Mouse (Mus musculus) midbrain, embryonic 13.5 days (tissue): ENCODE measurements at regions not wholly inside any gene's neighbourhood (a gene's known extent, or its start where the extent isn't known, plus 50 kb on each side); places are given as distances from the start of the nearest gene placed in this dataset.

Experiments used
- ATAC-seq: fragments of 200-750 bp; cut with Nextera tagmentation; 2 replicates; pipeline ENCODE4 v1.8.0; 2017; ENCODE audit warnings: mild to moderate bottlenecking, moderate TSS enrichment, moderate library complexity
- H3K27ac ChIP-seq: fragments of 300-500 bp; sonication (generic); 2 replicates; pipeline ENCODE4 v1.5.1; 2015; ENCODE audit warnings: inconsistent platforms, mild to moderate bottlenecking, moderate library complexity
- H3K27me3 ChIP-seq: fragments of 300-500 bp; sonication (generic); 2 replicates; pipeline ENCODE4 v1.6.1; 2015; ENCODE audit warnings: mild to moderate bottlenecking, inconsistent platforms
- H3K36me3 ChIP-seq: fragments of 300-500 bp; sonication (generic); 2 replicates; pipeline ENCODE4 v1.6.1; 2015; ENCODE audit warnings: mild to moderate bottlenecking, inconsistent platforms
- H3K4me1 ChIP-seq: fragments of 300-500 bp; sonication (generic); replicated peaks from 2 replicates; pipeline ENCODE4 v1.6.1; 2015; ENCODE audit warnings: inconsistent platforms
- H3K4me2 ChIP-seq: fragments of 300-500 bp; sonication (generic); replicated peaks from 2 replicates; pipeline ENCODE4 v1.6.1; 2015; ENCODE audit warnings: moderate library complexity, mild to moderate bottlenecking, inconsistent platforms
- H3K4me3 ChIP-seq: fragments of 300-500 bp; sonication (generic); replicated peaks from 2 replicates; pipeline ENCODE4 v1.5.1; 2015; ENCODE audit warnings: mild to moderate bottlenecking, inconsistent platforms
- H3K9ac ChIP-seq: fragments of 300-500 bp; sonication (generic); replicated peaks from 2 replicates; pipeline ENCODE4 v1.6.1; 2015; ENCODE audit warnings: mild to moderate bottlenecking, inconsistent platforms
- H3K9me3 ChIP-seq: fragments of 300-500 bp; sonication (generic); 2 replicates; pipeline ENCODE4 v1.6.1; 2016; ENCODE audit warnings: mild to moderate bottlenecking, inconsistent platforms
- WGBS: fragments of 180-500 bp; shearing (Covaris S2); methylation state at CpG from one replicate; pipeline ENCODE4 v1.1.7; 2015; 5-methylcytosine and 5-hydroxymethylcytosine counted together

GRCm38 (mm10) chr1:35978766-35979165, 89.4 kb upstream of the Hs6st1 start:
- 94% methylated on average over 4 of the region's 4 CpGs for WGBS
- ATAC-seq, result no peak
- H3K9ac ChIP-seq, result no peak overlapping the region

GRCm38 (mm10) chr1:35981226-35981625, 87.0 kb upstream of the Hs6st1 start:
- 92% methylated on average over 4 of the region's 4 CpGs for WGBS
- Histone ChIP-seq H3K27ac (no peak overlapping the region), H3K4me2 (no peak overlapping the region), H3K27me3 (no peaks in the 10 kb centered on the region), H3K4me1 (no peaks in the 10 kb centered on the region), H3K9me3 (no peaks in the 10 kb centered on the region), H3K36me3 (no peaks in the 10 kb centered on the region), H3K4me3 (no peak overlapping the region), H3K9ac (no peak overlapping the region)
- no peak for ATAC-seq

More at GRCm38 (mm10) chr1:35978766-35979165, 89.4 kb upstream of the Hs6st1 start:
- H3K36me3 ChIP-seq, result no peaks in the 10 kb centered on the region
- no peaks in the 10 kb centered on the region for H3K9me3 ChIP-seq
- H3K4me1 ChIP-seq, result no peaks in the 10 kb centered on the region
- no peak overlapping the region for H3K27ac ChIP-seq
- H3K4me2 ChIP-seq, result no peak overlapping the region
- H3K4me3 ChIP-seq, result no peak overlapping the region
- H3K27me3 ChIP-seq, result no peaks in the 10 kb centered on the region

GRCm38 (mm10) chr1:35983361-35983760, 84.8 kb upstream of the Hs6st1 start:
- H3K4me1 ChIP-seq, result no peaks in the 10 kb centered on the region
- H3K4me3 ChIP-seq, result no peak overlapping the region
- H3K27ac ChIP-seq, result no peak overlapping the region
- no peak for ATAC-seq
- H3K27me3 ChIP-seq, result no peaks in the 10 kb centered on the region
- no peaks in the 10 kb centered on the region for H3K36me3 ChIP-seq
- H3K4me2 ChIP-seq, result no peak overlapping the region
- peaks cover 3% of the 10 kb centered on the region; the same call in 1 of the 2 replicates for H3K9me3 ChIP-seq
- H3K9ac ChIP-seq, result no peak overlapping the region
- WGBS, result 88% methylated on average over 3 of the region's 3 CpGs

- H3K4me1 ChIP-seq, result no peaks in the 10 kb centered on the region
- WGBS, result 94% methylated on average over 6 of the region's 6 CpGs
- no peak for ATAC-seq
- peaks cover 9% of the 10 kb centered on the region; the same call in 1 of the 2 replicates for H3K9me3 ChIP-seq
- H3K4me3 ChIP-seq, result no peak overlapping the region
- no peaks in the 10 kb centered on the region for H3K27me3 ChIP-seq
- no peak overlapping the region for H3K4me2 ChIP-seq
- no peak overlapping the region for H3K27ac ChIP-seq
- H3K9ac ChIP-seq, result no peak overlapping the region
- 0 out of 2 replicates have a peak, but pooled peaks cover 3% of the 10 kb centered on the region for H3K36me3 ChIP-seq
These were observed 82.9 kb upstream of the Hs6st1 start for GRCm38 (mm10) chr1:35985318-35985717.

GRCm38 (mm10) chr1:35986666-35987065, 81.5 kb upstream of the Hs6st1 start:
- WGBS, result 96% methylated on average over 8 of the region's 8 CpGs
- peaks cover 14% of the 10 kb centered on the region; the same call in 1 of the 2 replicates for H3K9me3 ChIP-seq
- H3K4me1 ChIP-seq, result no peaks in the 10 kb centered on the region
- H3K4me3 ChIP-seq, result no peak overlapping the region
- ATAC-seq, result no peak
- no peaks in the 10 kb centered on the region for H3K27me3 ChIP-seq
- H3K4me2 ChIP-seq, result no peak overlapping the region
- 0 out of 2 replicates have a peak, but pooled peaks cover 3% of the 10 kb centered on the region for H3K36me3 ChIP-seq
- no peak overlapping the region for H3K9ac ChIP-seq
- no peak overlapping the region for H3K27ac ChIP-seq

GRCm38 (mm10) chr1:35992227-35992909, 75.8 kb upstream of the Hs6st1 start:
- Histone ChIP-seq H3K9ac (no peak overlapping the region), H3K27ac (no peak overlapping the region), H3K27me3 (no peaks in the 10 kb centered on the region), H3K36me3 (0 out of 2 replicates have a peak, but pooled peaks cover 3% of the 10 kb centered on the region), H3K4me3 (no peak overlapping the region), H3K4me1 (peaks cover 5% of the 10 kb centered on the region), H3K4me2 (no peak overlapping the region), H3K9me3 (peaks cover 11% of the 10 kb centered on the region; the same call in 1 of the 2 replicates)
- WGBS, result 90% methylated on average over 8 of the region's 8 CpGs
- ATAC-seq, result no peak

GRCm38 (mm10) chr1:35992937-35993336, 75.3 kb upstream of the Hs6st1 start:
- peaks cover 11% of the 10 kb centered on the region; the same call in 1 of the 2 replicates for H3K9me3 ChIP-seq
- H3K4me2 ChIP-seq, result no peak overlapping the region
- no peak overlapping the region for H3K27ac ChIP-seq
- H3K4me1 ChIP-seq, result peaks cover 5% of the 10 kb centered on the region
- 0 out of 2 replicates have a peak, but pooled peaks cover 3% of the 10 kb centered on the region for H3K36me3 ChIP-seq
- no peak overlapping the region for H3K4me3 ChIP-seq
- H3K9ac ChIP-seq, result no peak overlapping the region
- 82% methylated on average over 3 of the region's 3 CpGs for WGBS
- no peaks in the 10 kb centered on the region for H3K27me3 ChIP-seq
- ATAC-seq, result no peak

- Histone ChIP-seq H3K27me3 (no peaks in the 10 kb centered on the region), H3K4me3 (no peak overlapping the region), H3K9me3 (0 out of 2 replicates have a peak, but pooled peaks cover 1% of the 10 kb centered on the region), H3K4me1 (peaks cover 5% of the 10 kb centered on the region), H3K36me3 (no peaks in the 10 kb centered on the region), H3K27ac (no peak overlapping the region), H3K9ac (no peak overlapping the region), H3K4me2 (no peak overlapping the region)
- ATAC-seq, result no peak
- 69% methylated on average over 6 of the region's 6 CpGs for WGBS
These were observed 72.5 kb upstream of the Hs6st1 start for GRCm38 (mm10) chr1:35995691-35996090.

- WGBS, result 93% methylated on average over 5 of the region's 5 CpGs
- no peaks in the 10 kb centered on the region for H3K9me3 ChIP-seq
- no peak overlapping the region for H3K4me2 ChIP-seq
- no peak overlapping the region for H3K4me3 ChIP-seq
- H3K9ac ChIP-seq, result no peak overlapping the region
- no peak overlapping the region for H3K27ac ChIP-seq
- peaks cover 8% of the 10 kb centered on the region for H3K4me1 ChIP-seq
- no peaks in the 10 kb centered on the region for H3K27me3 ChIP-seq
- no peak for ATAC-seq
- no peaks in the 10 kb centered on the region for H3K36me3 ChIP-seq
These were observed 66.9 kb upstream of the Hs6st1 start for GRCm38 (mm10) chr1:36001319-36001718.

GRCm38 (mm10) chr1:36001821-36002220, 66.4 kb upstream of the Hs6st1 start:
- Histone ChIP-seq H3K9me3 (no peaks in the 10 kb centered on the region), H3K4me3 (no peak overlapping the region), H3K4me1 (peaks cover 8% of the 10 kb centered on the region), H3K36me3 (no peaks in the 10 kb centered on the region), H3K27me3 (no peaks in the 10 kb centered on the region), H3K27ac (no peak overlapping the region), H3K4me2 (no peak overlapping the region), H3K9ac (no peak overlapping the region)
- no peak for ATAC-seq
- 91% methylated on average over 1 of the region's 1 CpGs for WGBS

GRCm38 (mm10) chr1:36003592-36003991, 64.6 kb upstream of the Hs6st1 start:
- Histone ChIP-seq H3K4me2 (no peak overlapping the region), H3K4me1 (peaks cover 8% of the 10 kb centered on the region), H3K27ac (0 out of 2 replicates have a peak overlapping the region, but pooled peaks have one; percentile 11), H3K36me3 (no peaks in the 10 kb centered on the region), H3K9me3 (no peaks in the 10 kb centered on the region), H3K4me3 (no peak overlapping the region), H3K27me3 (no peaks in the 10 kb centered on the region), H3K9ac (no peak overlapping the region)
- ATAC-seq, result peak; percentile 78
- 6% methylated on average over 9 of the region's 9 CpGs for WGBS

GRCm38 (mm10) chr1:36008598-36008997, 59.6 kb upstream of the Hs6st1 start:
- H3K4me3 ChIP-seq, result no peak overlapping the region
- H3K9ac ChIP-seq, result no peak overlapping the region
- no peaks in the 10 kb centered on the region for H3K27me3 ChIP-seq
- 93% methylated on average over 6 of the region's 6 CpGs for WGBS
- no peaks in the 10 kb centered on the region for H3K9me3 ChIP-seq
- H3K4me1 ChIP-seq, result peaks cover 3% of the 10 kb centered on the region
- H3K27ac ChIP-seq, result no peak overlapping the region
- ATAC-seq, result no peak
- H3K4me2 ChIP-seq, result no peak overlapping the region
- H3K36me3 ChIP-seq, result no peaks in the 10 kb centered on the region
